ENCODE assay signal across 29 mouse cellular contexts in genomic region chr6:143021756-143022155, GRCm38 (mm10). TPM values are rescaled to one million over a fixed set of nuclear protein-coding genes. Genes with fewer than 3 reads are reported as not detected.
"Had no signal": no experiment of that assay in that cellular context is flagged by ENCODE, and none has a peak within 500 bp of the region (broad histone marks: within the 10 kb centered on the region; RNA-seq: fewer than 3 reads in every experiment).

No protein-coding gene starts in this region.

- H3K27me3 ChIP-seq: embryonic facial prominence, embryonic 12.5 days; embryonic facial prominence, embryonic 13.5 days; embryonic facial prominence, embryonic 15.5 days; forebrain, embryonic 12.5 days; forebrain, embryonic 13.5 days; forebrain, embryonic 15.5 days had no signal

- H3K9ac ChIP-seq: embryonic facial prominence, embryonic 12.5 days; embryonic facial prominence, embryonic 13.5 days; embryonic facial prominence, embryonic 15.5 days; forebrain, embryonic 12.5 days; forebrain, embryonic 13.5 days; forebrain, embryonic 15.5 days; forebrain, postnatal 0 days had no signal

- H3K27ac ChIP-seq: embryonic facial prominence, embryonic 10.5 days; embryonic facial prominence, embryonic 12.5 days; embryonic facial prominence, embryonic 13.5 days; embryonic facial prominence, embryonic 15.5 days; forebrain, embryonic 10.5 days; forebrain, embryonic 12.5 days; forebrain, embryonic 13.5 days; forebrain, embryonic 15.5 days; gastrocnemius, adult 2 months; heart, adult 2 months had no signal

- DNase-seq: cerebellum, adult 2 months; cerebellum, adult 8-10 months; cerebellum, adult 9-10 months; cerebellum, adult 9-11 months; cerebellum, postnatal 10 days; cerebellum, postnatal 14 days; cerebellum, postnatal 25 days; cerebellum, postnatal 36 days; embryo, embryonic 11 days; forebrain, postnatal 0 days; gastrocnemius, adult 2 months; gastrocnemius, postnatal 10 days; gastrocnemius, postnatal 14 days; gastrocnemius, postnatal 25 days; gastrocnemius, postnatal 36 days; heart, adult 18-20 months; heart, adult 2 months had no signal

- H3K4me1 ChIP-seq: embryonic facial prominence, embryonic 10.5 days; embryonic facial prominence, embryonic 12.5 days; embryonic facial prominence, embryonic 13.5 days; embryonic facial prominence, embryonic 15.5 days; forebrain, embryonic 10.5 days; forebrain, embryonic 12.5 days; forebrain, embryonic 15.5 days had no signal

- ATAC-seq: forebrain, embryonic 13.5 days; forebrain, embryonic 14.5 days; forebrain, embryonic 15.5 days; forebrain, embryonic 16.5 days; forebrain, postnatal 0 days had no signal

- H3K4me3 ChIP-seq: embryonic facial prominence, embryonic 10.5 days; embryonic facial prominence, embryonic 12.5 days; embryonic facial prominence, embryonic 13.5 days; embryonic facial prominence, embryonic 15.5 days; erythroblast, embryonic 14.5 days; forebrain, embryonic 10.5 days; forebrain, embryonic 12.5 days; forebrain, embryonic 13.5 days; forebrain, embryonic 15.5 days; gastrocnemius, adult 2 months; heart, adult 2 months had no signal

- H3K9me3 ChIP-seq: embryonic facial prominence, embryonic 10.5 days; embryonic facial prominence, embryonic 12.5 days; embryonic facial prominence, embryonic 13.5 days; embryonic facial prominence, embryonic 15.5 days; forebrain, embryonic 10.5 days; forebrain, embryonic 12.5 days; forebrain, embryonic 13.5 days; forebrain, embryonic 15.5 days had no signal

- H3K4me2 ChIP-seq: embryonic facial prominence, embryonic 12.5 days; embryonic facial prominence, embryonic 13.5 days; embryonic facial prominence, embryonic 15.5 days; forebrain, embryonic 12.5 days; forebrain, embryonic 13.5 days; forebrain, embryonic 15.5 days had no signal

RNA-seq across cellular contexts. Expression of gene St8sia1, which starts 57.5 kb away (rescaled TPM):
- total RNA-seq: granulocyte monocyte progenitor cell, adult 5-6 weeks had no signal
- polyA plus RNA-seq: erythroblast, embryonic 14.5 days had no signal
